Mouse (Mus musculus) left cerebral cortex, postnatal 14 days (tissue): ENCODE measurements at regions not wholly inside any gene's neighbourhood (a gene's known extent, or its start where the extent isn't known, plus 50 kb on each side); places are given as distances from the start of the nearest gene placed in this dataset.

Experiments used
- DNase-seq, 2 experiments: peaks; one replicate each; pipeline ENCODE4 v3.0.0; 2021 to 2022; ENCODE audit warnings: low spot score in 2 of 2, mixed read lengths in 1 of 2
- intact Hi-C: fragments of 180-260 bp; cut with DNase I; formaldehyde crosslinking; loops from one replicate; pipeline ENCODE4 v1.15.1; 2025

GRCm38 (mm10) chr15:52232442-52232841, 1652.3 kb upstream of the Gm7489 start:
- DNase-seq, result no peak
- intact Hi-C loops, result no loop called here

- DNase-seq, result no peak
- intact Hi-C loops, result no loop called here
Observed at GRCm38 (mm10) chr15:52236220-52236619, 1648.5 kb upstream of the Gm7489 start.

- intact Hi-C loops, result no loop called here
- no peak for DNase-seq
Observed at GRCm38 (mm10) chr15:52242890-52243289, 1641.8 kb upstream of the Gm7489 start.
